Mouse (Mus musculus) testis, adult 2 months (tissue): ENCODE results near the gene Abi3.

Source experiments
- CTCF ChIP-seq: fragments of 200-500 bp; IDR thresholded peaks from 2 replicates; pipeline ENCODE4 v1.5.1; 2012; ENCODE audit warnings: low read depth, mild to moderate bottlenecking, inconsistent platforms, low read length, moderate library complexity; ENCODE audit not compliant: control insufficient read depth, insufficient read depth, insufficient replicate concordance
- POLR2A ChIP-seq: fragments of 200-500 bp; IDR thresholded peaks from 2 replicates; pipeline ENCODE4 v1.6.1; 2012; ENCODE audit warnings: low read depth, mild to moderate bottlenecking, inconsistent platforms, low read length, moderate library complexity; ENCODE audit not compliant: control insufficient read depth

GRCm38 (mm10) chr11:95841498-95841830 is 812 bp downstream of the Abi3 start:
- no peak for TF ChIP-seq CTCF
- TF ChIP-seq POLR2A: no peak
